Comparison of ENCODE assay signal across 18 mouse cellular contexts in the genomic region with DNA sequence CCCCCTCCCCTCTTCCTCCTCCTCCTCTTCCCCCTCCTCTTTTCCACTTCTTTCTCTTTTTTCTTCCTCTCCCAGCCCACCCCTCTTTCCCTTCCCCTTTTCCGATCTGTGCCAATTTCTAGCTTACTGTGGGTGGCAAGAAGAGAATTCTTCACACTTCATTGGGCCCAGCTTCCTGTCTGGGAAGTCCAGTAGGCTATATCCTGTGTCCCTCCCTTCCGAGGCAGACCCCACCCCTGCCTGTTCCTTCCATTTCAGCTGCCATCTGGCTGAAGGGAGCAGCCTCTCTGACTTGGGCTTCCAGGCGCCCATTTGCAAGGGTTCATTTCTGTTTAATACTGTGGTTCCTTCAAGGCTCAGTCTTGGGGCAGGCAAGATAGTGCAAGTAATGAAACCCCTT.
A peak's percentile ranks its signal among the peaks of the same experiment; 100 is the strongest.
DNase-seq lines count a peak whose midpoint lies in the region; ATAC-seq and TF ChIP-seq lines count a peak whose summit lies in the region.
"Had no signal": no experiment of that assay in that cellular context is flagged by ENCODE, and none has a peak within 500 bp of the region (broad histone marks: within the 10 kb centered on the region; RNA-seq: fewer than 3 reads in every experiment).

No protein-coding gene starts in this region.

- no peak overlapping the region for H3K9ac ChIP-seq in kidney, embryonic 14.5 days (ENCODE audit: low read depth, low read length)
- H3K9ac ChIP-seq in kidney, embryonic 16.5 days (replicated peaks; ENCODE audit: low read length), result no peak overlapping the region
- no peak overlapping the region for H3K9ac ChIP-seq in lung, embryonic 14.5 days
- 0 out of 2 replicates have a peak overlapping the region, but pooled peaks have one; percentile 8 for H3K9ac ChIP-seq in lung, postnatal 0 days (replicated peaks; ENCODE audit: low read depth)
- H3K9ac ChIP-seq: forebrain, embryonic 13.5 days; hindbrain, embryonic 13.5 days; limb, embryonic 12.5 days; liver, embryonic 12.5 days had no signal

- WGBS in kidney, embryonic 14.5 days, result 45% methylated on average over 3 of the region's 3 CpGs
- WGBS in kidney, embryonic 16.5 days, result 28% methylated on average over 3 of the region's 3 CpGs
- WGBS in lung, embryonic 14.5 days, result 29% methylated on average over 3 of the region's 3 CpGs
- 38% methylated on average over 3 of the region's 3 CpGs for WGBS in lung, adult 2 months
- 34% methylated on average over 3 of the region's 3 CpGs for WGBS in lung, postnatal 0 days

- TF ChIP-seq EP300 in lung, postnatal 0 days (IDR thresholded peaks at IDR 0.05), result peak; percentile 81

- ATAC-seq in kidney, embryonic 14.5 days (ENCODE audit: low FRiP score, low TSS enrichment), result peak; percentile 61
- ATAC-seq in kidney, embryonic 16.5 days (ENCODE audit: low FRiP score, low TSS enrichment), result no peak
- ATAC-seq in lung, embryonic 14.5 days (ENCODE audit: insufficient read depth), result peak; percentile 67
- ATAC-seq in lung, postnatal 0 days, result peak; percentile 70
- ATAC-seq: forebrain, embryonic 13.5 days; intestine, postnatal 0 days; liver, embryonic 12.5 days had no signal

- TF ChIP-seq POLR2A in lung, adult 2 months (IDR thresholded peaks at IDR 0.05; ENCODE audit: borderline replicate concordance, extremely low read depth, low read depth, low read length), result no peak

- H3K4me1 ChIP-seq in kidney, embryonic 14.5 days (ENCODE audit: control insufficient read depth, insufficient read depth, low read length), result peaks cover 4% of the 10 kb centered on the region; the same call in 1 of the 2 replicates
- H3K4me1 ChIP-seq in kidney, embryonic 16.5 days (ENCODE audit: insufficient read depth, low read length), result peaks cover 16% of the 10 kb centered on the region
- H3K4me1 ChIP-seq in lung, embryonic 14.5 days (ENCODE audit: insufficient read depth), result peaks cover 9% of the 10 kb centered on the region; the same call in 1 of the 2 replicates
- peaks cover 2% of the 10 kb centered on the region; the same call in 1 of the 2 replicates for H3K4me1 ChIP-seq in lung, adult 2 months (ENCODE audit: control insufficient read depth, insufficient read depth, low read length)
- peaks cover 13% of the 10 kb centered on the region; the same call in 1 of the 2 replicates for H3K4me1 ChIP-seq in lung, postnatal 0 days (ENCODE audit: insufficient read depth, low read depth, low read length)
- H3K4me1 ChIP-seq: limb, embryonic 12.5 days had no signal

- H3K9me3 ChIP-seq in kidney, embryonic 14.5 days (ENCODE audit: control insufficient read depth, low read length), result no peaks in the 10 kb centered on the region; the same call in 1 of the 2 replicates
- H3K9me3 ChIP-seq in kidney, embryonic 16.5 days (ENCODE audit: low read length), result no peaks in the 10 kb centered on the region
- no peaks in the 10 kb centered on the region for H3K9me3 ChIP-seq in lung, embryonic 14.5 days (ENCODE audit: low read depth, low read length)
- no peaks in the 10 kb centered on the region for H3K9me3 ChIP-seq in lung, postnatal 0 days (ENCODE audit: low read length)
- H3K9me3 ChIP-seq: forebrain, embryonic 13.5 days; hindbrain, embryonic 13.5 days; limb, embryonic 12.5 days; liver, embryonic 12.5 days had no signal

- peak; percentile 79 for DNase-seq in lung, embryonic 14.5 days
- no peak for DNase-seq in lung, adult 2 months
- DNase-seq in lung, postnatal 0 days (ENCODE audit: low spot score), result peak; percentile 77
- peak; percentile 65 to 79 for DNase-seq in lung, postnatal 4 days
- DNase-seq in left cerebral cortex, adult 11 months (ENCODE audit: low spot score), result no peak
- DNase-seq: cerebellum, adult 8-10 months; gastrocnemius, postnatal 14 days; right cerebral cortex, adult 18-20 months; thymus, postnatal 14 days had no signal

- H3K36me3 ChIP-seq in kidney, embryonic 14.5 days (ENCODE audit: control insufficient read depth, insufficient read depth, low read length), result peaks cover 11% of the 10 kb centered on the region; the same call in 1 of the 2 replicates
- peaks cover 17% of the 10 kb centered on the region for H3K36me3 ChIP-seq in kidney, embryonic 16.5 days (ENCODE audit: insufficient read depth, low read length)
- peaks cover 7% of the 10 kb centered on the region for H3K36me3 ChIP-seq in lung, embryonic 14.5 days (ENCODE audit: insufficient read depth)
- H3K36me3 ChIP-seq in lung, postnatal 0 days (ENCODE audit: insufficient read depth, low read length), result no peaks in the 10 kb centered on the region

- no peak for TF ChIP-seq CTCF in lung, embryonic 14.5 days (IDR thresholded peaks at IDR 0.05; ENCODE audit: low read depth)
- TF ChIP-seq CTCF in lung, adult 2 months (IDR thresholded peaks at IDR 0.05; ENCODE audit: insufficient read depth, low read length), result no peak
- TF ChIP-seq CTCF in lung, postnatal 0 days (IDR thresholded peaks at IDR 0.05), result no peak

- H3K4me3 ChIP-seq in kidney, embryonic 14.5 days (ENCODE audit: low read length), result no peak overlapping the region
- no peak overlapping the region for H3K4me3 ChIP-seq in kidney, embryonic 16.5 days (ENCODE audit: low read length)
- H3K4me3 ChIP-seq in lung, embryonic 14.5 days (ENCODE audit: low read depth, low read length), result no peak overlapping the region
- H3K4me3 ChIP-seq in lung, adult 2 months (replicated peaks; ENCODE audit: extremely low read depth, low read depth, low read length), result no peak overlapping the region
- no peak overlapping the region for H3K4me3 ChIP-seq in lung, postnatal 0 days (ENCODE audit: low read depth, low read length)
- H3K4me3 ChIP-seq: forebrain, embryonic 13.5 days; hindbrain, embryonic 13.5 days; limb, embryonic 12.5 days; liver, embryonic 12.5 days; midbrain, embryonic 10.5 days had no signal

- H3K27me3 ChIP-seq in kidney, embryonic 14.5 days (ENCODE audit: control insufficient read depth, insufficient read depth, low read length), result no peaks in the 10 kb centered on the region
- no peaks in the 10 kb centered on the region for H3K27me3 ChIP-seq in kidney, embryonic 16.5 days (ENCODE audit: insufficient read depth, low read length)
- H3K27me3 ChIP-seq in lung, embryonic 14.5 days (ENCODE audit: insufficient read depth, low read length), result no peaks in the 10 kb centered on the region
- H3K27me3 ChIP-seq in lung, postnatal 0 days (replicated peaks; ENCODE audit: insufficient read depth, low read length), result no peaks in the 10 kb centered on the region
- H3K27me3 ChIP-seq: forebrain, embryonic 13.5 days; hindbrain, embryonic 13.5 days; limb, embryonic 12.5 days; liver, embryonic 12.5 days had no signal

- no peak overlapping the region; the same call in 1 of the 2 replicates for H3K27ac ChIP-seq in kidney, embryonic 14.5 days (ENCODE audit: low read depth, low read length)
- no peak overlapping the region; the same call in 1 of the 2 replicates for H3K27ac ChIP-seq in kidney, embryonic 16.5 days (ENCODE audit: low read length)
- peak overlapping the region; percentile 89 for H3K27ac ChIP-seq in lung, embryonic 14.5 days (ENCODE audit: low read depth)
- H3K27ac ChIP-seq in lung, postnatal 0 days (ENCODE audit: low read length), result peak overlapping the region; percentile 78
- H3K27ac ChIP-seq: forebrain, embryonic 13.5 days; hindbrain, embryonic 13.5 days; limb, embryonic 12.5 days; liver, embryonic 12.5 days; macrophage; midbrain, embryonic 10.5 days had no signal

- no peak overlapping the region for H3K4me2 ChIP-seq in kidney, embryonic 14.5 days (replicated peaks; ENCODE audit: low read depth, low read length)
- H3K4me2 ChIP-seq in kidney, embryonic 16.5 days (replicated peaks; ENCODE audit: low read depth, low read length), result no peak overlapping the region
- no peak overlapping the region for H3K4me2 ChIP-seq in lung, embryonic 14.5 days
- H3K4me2 ChIP-seq in lung, postnatal 0 days (replicated peaks; ENCODE audit: low read depth, low read length), result no peak overlapping the region
- H3K4me2 ChIP-seq: forebrain, embryonic 13.5 days; hindbrain, embryonic 13.5 days; limb, embryonic 12.5 days; liver, embryonic 12.5 days had no signal

Comparison
In these comparisons a context has a peak if more than half of its experiments do, and no peak if none do; other contexts are left out.
1. DNase-seq: peak in lung, embryonic 14.5 days (single experiment), lung, postnatal 0 days (single experiment) and lung, postnatal 4 days (2 of 2); none in lung, adult 2 months (single experiment) and left cerebral cortex, adult 11 months (single experiment).
2. H3K27ac ChIP-seq: peak in lung, embryonic 14.5 days (single experiment) and lung, postnatal 0 days (single experiment); none in kidney, embryonic 14.5 days (single experiment) and kidney, embryonic 16.5 days (single experiment).